Mouse (Mus musculus) midbrain, embryonic 10.5 days (tissue): Measurements from ENCODE around the gene Ahnak. TPM values are rescaled to one million over a fixed set of nuclear protein-coding genes. Genes with fewer than 3 reads are reported as not detected.

Source experiments
- DNase-seq: peaks from one replicate; pipeline ENCODE4 v3.0.0-alpha.2; 2017; ENCODE audit warnings: low spot score
- H3K27ac ChIP-seq: fragments of 300-500 bp; sonication (generic); replicated peaks from 2 replicates; pipeline ENCODE4 v1.5.1; 2016; ENCODE audit warnings: mild to moderate bottlenecking
- H3K27me3 ChIP-seq: fragments of 300-500 bp; sonication (generic); 2 replicates; pipeline ENCODE4 v1.6.1; 2016; ENCODE audit warnings: low read depth, mild to moderate bottlenecking; ENCODE audit not compliant: poor library complexity, severe bottlenecking
- H3K36me3 ChIP-seq: fragments of 300-500 bp; sonication (generic); 2 replicates; pipeline ENCODE4 v1.6.1; 2016; ENCODE audit warnings: mild to moderate bottlenecking, moderate library complexity
- H3K4me1 ChIP-seq: fragments of 300-500 bp; sonication (generic); 2 replicates; pipeline ENCODE4 v1.6.1; 2016
- H3K4me3 ChIP-seq: fragments of 300-500 bp; sonication (generic); 2 replicates; pipeline ENCODE4 v1.5.1; 2016; ENCODE audit warnings: mild to moderate bottlenecking, moderate library complexity
- H3K9me3 ChIP-seq: fragments of 300-500 bp; sonication (generic); replicated peaks from 2 replicates; pipeline ENCODE4 v1.6.1; 2016; ENCODE audit warnings: mild to moderate bottlenecking
- WGBS: fragments of 180-500 bp; shearing (Covaris S2); methylation state at CpG from one replicate; pipeline ENCODE4 v1.1.7; 2016; 5-methylcytosine and 5-hydroxymethylcytosine counted together
- polyA plus RNA-seq: library from polyadenylated mRNA; unstranded; fragments of >200 nt; fragmentation: Nextera tagmentation; extraction: Ambion mirVana; gene quantifications from 2 replicates; pipeline ENCODE4 v1.2.1, GENCODE M21; 2016

The Ahnak gene
- 6.6 and 8.8 TPM in 2 replicates for polyA plus RNA-seq

DNA sequence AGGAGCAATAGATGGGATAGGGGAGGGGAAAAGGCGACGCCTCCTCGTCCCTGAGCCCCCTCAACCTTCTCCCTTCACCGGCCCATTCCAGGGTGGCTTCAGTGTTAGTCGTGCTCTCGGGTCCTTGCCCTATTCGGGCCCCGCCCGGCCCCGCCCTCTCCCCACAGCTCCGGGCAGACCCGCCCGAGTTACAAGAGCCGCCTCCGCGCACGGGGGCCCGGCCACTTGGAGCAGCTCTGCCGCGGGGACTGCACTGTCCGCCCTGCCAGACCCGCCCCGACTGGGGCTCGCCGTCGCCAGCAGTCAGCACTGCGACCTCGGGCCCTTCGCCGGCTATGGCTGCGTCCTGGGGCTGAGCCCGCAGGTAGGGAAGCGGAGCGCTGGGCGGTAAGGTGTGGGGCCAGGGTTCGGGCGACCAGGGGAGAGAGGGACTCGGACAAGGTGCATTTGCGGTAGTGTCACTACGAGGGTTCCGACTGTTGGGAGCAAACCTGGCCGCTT, at the start of gene Ahnak:
Ahnak (plus strand) TSS at position 219 of the 501 bp plus-strand sequence.
- peak within 1 kb of the TSS; percentile 70 for H3K4me3 ChIP-seq
- 0% methylated on average over 42 of the region's 42 CpGs for WGBS
- no peaks in the 10 kb centered on the region for H3K36me3 ChIP-seq
- H3K9me3 ChIP-seq = no peaks in the 10 kb centered on the region
- H3K4me1 ChIP-seq = peaks cover 53% of the 10 kb centered on the region
- peak; percentile 70 for DNase-seq
- peak within 1 kb of the TSS; percentile 78 for H3K27ac ChIP-seq
- peaks cover 61% of the 10 kb centered on the region for H3K27me3 ChIP-seq

DNA sequence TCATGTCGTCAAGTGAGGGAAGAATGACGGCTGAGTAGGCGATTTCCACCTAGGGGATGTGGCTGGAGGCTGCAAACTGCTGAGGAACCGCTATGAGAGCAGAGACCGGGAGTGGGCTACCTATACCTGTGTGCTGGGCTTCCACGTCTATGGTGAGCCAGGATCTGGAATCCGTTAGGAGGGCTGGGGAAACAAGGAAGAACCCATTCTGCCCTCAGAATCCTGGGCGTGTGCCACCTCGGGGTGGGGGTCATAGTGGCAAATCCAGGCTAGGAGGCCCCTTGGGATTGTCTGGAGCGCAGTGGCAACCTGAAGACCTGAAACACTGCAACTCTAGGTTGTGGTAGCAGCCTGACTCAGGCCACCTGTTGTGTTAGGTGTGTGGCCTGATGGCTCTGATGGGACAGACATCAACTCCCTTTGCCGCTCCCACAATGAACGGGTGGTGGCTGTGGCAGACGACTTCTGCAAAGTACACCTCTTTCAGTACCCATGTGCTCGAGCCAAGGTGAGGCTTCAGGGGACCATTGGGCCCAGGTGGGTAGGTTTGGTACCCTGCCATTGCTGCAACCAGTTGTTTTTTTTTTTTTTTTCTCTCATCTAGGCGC, 48.5 kb upstream of the Ahnak start:
- Histone ChIP-seq H3K9me3 (no peaks in the 10 kb centered on the region), H3K27ac (peak overlapping the region; percentile 98; the same call in 1 of the 2 replicates), H3K4me1 (peaks cover 34% of the 10 kb centered on the region), H3K36me3 (peaks cover 65% of the 10 kb centered on the region), H3K4me3 (peak overlapping the region; percentile 97), H3K27me3 (no peaks in the 10 kb centered on the region)
- WGBS = 81% methylated on average over 15 of the region's 15 CpGs
- no peak for DNase-seq

DNA sequence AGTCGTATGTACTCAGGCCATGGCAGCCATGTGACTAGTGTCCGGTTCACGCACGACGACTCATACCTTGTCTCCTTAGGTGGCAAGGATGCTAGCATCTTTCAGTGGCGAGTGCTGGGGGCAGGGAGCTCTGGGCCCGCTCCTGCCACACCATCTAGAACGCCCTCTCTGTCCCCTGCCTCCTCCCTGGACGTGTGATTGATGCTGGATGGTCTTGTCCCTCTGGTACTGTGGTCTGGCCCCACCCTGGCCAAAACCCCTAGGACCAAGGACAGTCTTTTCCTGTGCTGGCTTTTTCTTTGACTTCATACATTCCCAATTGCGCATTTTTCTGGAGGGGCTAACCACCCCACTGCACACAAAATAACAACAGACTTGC, 48.0 kb upstream of the Ahnak start:
- Histone ChIP-seq H3K36me3 (peaks cover 65% of the 10 kb centered on the region), H3K27me3 (no peaks in the 10 kb centered on the region), H3K27ac (peak overlapping the region; percentile 98), H3K4me3 (peak overlapping the region; percentile 97), H3K4me1 (peaks cover 34% of the 10 kb centered on the region), H3K9me3 (no peaks in the 10 kb centered on the region)
- 42% methylated on average over 10 of the region's 10 CpGs for WGBS
- DNase-seq = no peak

- peaks cover 34% of the 10 kb centered on the region for H3K4me1 ChIP-seq
- H3K4me3 ChIP-seq = peak within 1 kb of the TSS; percentile 97
- under 1% methylated on average over 64 of the region's 64 CpGs for WGBS
- peaks cover 65% of the 10 kb centered on the region for H3K36me3 ChIP-seq
- H3K9me3 ChIP-seq = no peaks in the 10 kb centered on the region
- DNase-seq = peak; percentile 99
- peak within 1 kb of the TSS; percentile 98 for H3K27ac ChIP-seq
- no peaks in the 10 kb centered on the region for H3K27me3 ChIP-seq
Observed at GRCm38 (mm10) chr19:8941515-8942217, 47.4 kb upstream of the Ahnak start, which contains the start of gene Mta2. Gene Mta2, plus strand, starts transcription at chr19:8941875.

GRCm38 (mm10) chr19:8942276-8942964, 46.7 kb upstream of the Ahnak start:
- under 1% methylated on average over 46 of the region's 46 CpGs for WGBS
- no peaks in the 10 kb centered on the region for H3K27me3 ChIP-seq
- H3K27ac ChIP-seq = peak overlapping the region; percentile 98
- no peak for DNase-seq
- H3K4me1 ChIP-seq = peaks cover 34% of the 10 kb centered on the region
- no peaks in the 10 kb centered on the region for H3K9me3 ChIP-seq
- peaks cover 65% of the 10 kb centered on the region for H3K36me3 ChIP-seq
- H3K4me3 ChIP-seq = peak overlapping the region; percentile 97

GRCm38 (mm10) chr19:8943047-8943446, 46.0 kb upstream of the Ahnak start:
- Histone ChIP-seq H3K27me3 (no peaks in the 10 kb centered on the region), H3K27ac (peak overlapping the region; percentile 98; the same call in 1 of the 2 replicates)
- no peak for DNase-seq

DNA sequence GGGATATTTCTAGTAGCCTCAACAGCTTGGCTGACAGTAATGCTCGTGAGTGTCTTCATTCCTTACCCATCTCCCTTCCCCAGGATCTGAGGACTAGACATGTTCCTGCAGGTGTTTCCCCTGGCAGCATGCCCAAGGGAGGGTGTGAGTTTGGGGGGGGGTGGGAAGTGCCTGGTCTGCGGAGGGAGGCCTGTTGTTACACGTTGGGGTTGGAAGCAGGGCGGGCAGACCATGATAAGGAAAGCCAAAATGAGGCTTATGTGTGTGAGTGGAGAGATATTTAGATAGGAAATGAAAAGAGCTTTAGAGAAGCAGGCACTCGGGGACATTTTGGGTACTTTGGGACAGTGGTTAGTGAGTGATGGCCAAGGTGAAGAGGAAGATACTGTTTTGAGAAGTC, 45.0 kb upstream of the Ahnak start:
- Histone ChIP-seq H3K27me3 (no peaks in the 10 kb centered on the region), H3K27ac (peak overlapping the region; percentile 38; the same call in 1 of the 2 replicates), H3K4me1 (peaks cover 34% of the 10 kb centered on the region), H3K4me3 (peak overlapping the region; percentile 97), H3K36me3 (peaks cover 65% of the 10 kb centered on the region), H3K9me3 (no peaks in the 10 kb centered on the region)
- 84% methylated on average over 5 of the region's 5 CpGs for WGBS
- DNase-seq = no peak

More at GRCm38 (mm10) chr19:8943047-8943446, 46.0 kb upstream of the Ahnak start:
- Histone ChIP-seq H3K9me3 (no peaks in the 10 kb centered on the region), H3K4me3 (peak overlapping the region; percentile 97), H3K4me1 (peaks cover 34% of the 10 kb centered on the region), H3K36me3 (peaks cover 65% of the 10 kb centered on the region)
- WGBS = 70% methylated on average over 2 of the region's 2 CpGs

DNA sequence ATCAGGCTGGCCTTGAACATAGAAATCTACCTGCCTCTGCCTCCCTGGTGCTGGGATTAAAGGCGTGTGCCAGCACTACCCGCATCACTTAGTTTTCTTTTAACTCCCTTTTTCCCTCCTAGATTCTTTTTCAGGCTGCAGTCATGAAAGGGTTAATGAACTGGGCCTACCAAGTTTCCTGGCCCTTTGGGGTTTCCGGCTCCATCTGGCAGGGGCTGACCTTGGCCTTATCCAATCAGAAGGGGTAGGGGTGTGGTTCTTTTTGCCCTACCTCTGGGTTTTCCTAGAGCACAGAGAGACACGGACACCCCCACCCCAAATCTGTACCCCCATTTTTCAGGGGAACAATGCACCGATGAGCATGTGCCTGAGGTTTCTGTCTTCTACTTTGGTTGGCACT, 44.3 kb upstream of the Ahnak start:
- peaks cover 34% of the 10 kb centered on the region for H3K4me1 ChIP-seq
- no peaks in the 10 kb centered on the region for H3K27me3 ChIP-seq
- H3K36me3 ChIP-seq = peaks cover 68% of the 10 kb centered on the region
- no peaks in the 10 kb centered on the region for H3K9me3 ChIP-seq
- H3K27ac ChIP-seq = 0 out of 2 replicates have a peak overlapping the region, but pooled peaks have one; percentile 10
- WGBS = 70% methylated on average over 5 of the region's 5 CpGs
- peak; percentile 61 for DNase-seq
- H3K4me3 ChIP-seq = peak overlapping the region; percentile 5; the same call in 1 of the 2 replicates

- Histone ChIP-seq H3K4me1 (peaks cover 34% of the 10 kb centered on the region), H3K4me3 (peak overlapping the region; percentile 5; the same call in 1 of the 2 replicates), H3K9me3 (no peaks in the 10 kb centered on the region), H3K27me3 (no peaks in the 10 kb centered on the region), H3K27ac (0 out of 2 replicates have a peak overlapping the region, but pooled peaks have one; percentile 10), H3K36me3 (peaks cover 72% of the 10 kb centered on the region)
- WGBS = 88% methylated on average over 6 of the region's 6 CpGs
- no peak for DNase-seq
Observed at GRCm38 (mm10) chr19:8945251-8945650, 43.8 kb upstream of the Ahnak start.

- 95% methylated on average over 7 of the region's 7 CpGs for WGBS
- Histone ChIP-seq H3K9me3 (no peaks in the 10 kb centered on the region), H3K4me3 (no peak overlapping the region), H3K27me3 (no peaks in the 10 kb centered on the region), H3K27ac (no peak overlapping the region), H3K4me1 (peaks cover 22% of the 10 kb centered on the region), H3K36me3 (peaks cover 89% of the 10 kb centered on the region)
- no peak for DNase-seq
Observed at GRCm38 (mm10) chr19:8946929-8947328, 42.2 kb upstream of the Ahnak start.

- no peak overlapping the region for H3K4me3 ChIP-seq
- H3K36me3 ChIP-seq = peaks cover 80% of the 10 kb centered on the region
- H3K27ac ChIP-seq = no peak overlapping the region
- H3K9me3 ChIP-seq = no peaks in the 10 kb centered on the region
- WGBS = 95% methylated on average over 5 of the region's 5 CpGs
- H3K27me3 ChIP-seq = no peaks in the 10 kb centered on the region
- DNase-seq = no peak
- peaks cover 25% of the 10 kb centered on the region for H3K4me1 ChIP-seq
Observed at GRCm38 (mm10) chr19:8950190-8950589, 38.9 kb upstream of the Ahnak start.

- DNase-seq = no peak
- Histone ChIP-seq H3K27ac (peak overlapping the region; percentile 86; the same call in 1 of the 2 replicates), H3K4me3 (peak overlapping the region; percentile 81; the same call in 1 of the 2 replicates)
Observed at GRCm38 (mm10) chr19:8952241-8952640, 36.8 kb upstream of the Ahnak start.

More at GRCm38 (mm10) chr19:8952241-8952640, 36.8 kb upstream of the Ahnak start:
- WGBS = 91% methylated on average over 9 of the region's 9 CpGs
- Histone ChIP-seq H3K27me3 (no peaks in the 10 kb centered on the region), H3K36me3 (peaks cover 80% of the 10 kb centered on the region), H3K9me3 (no peaks in the 10 kb centered on the region), H3K4me1 (peaks cover 27% of the 10 kb centered on the region)
